In the genomic region with DNA sequence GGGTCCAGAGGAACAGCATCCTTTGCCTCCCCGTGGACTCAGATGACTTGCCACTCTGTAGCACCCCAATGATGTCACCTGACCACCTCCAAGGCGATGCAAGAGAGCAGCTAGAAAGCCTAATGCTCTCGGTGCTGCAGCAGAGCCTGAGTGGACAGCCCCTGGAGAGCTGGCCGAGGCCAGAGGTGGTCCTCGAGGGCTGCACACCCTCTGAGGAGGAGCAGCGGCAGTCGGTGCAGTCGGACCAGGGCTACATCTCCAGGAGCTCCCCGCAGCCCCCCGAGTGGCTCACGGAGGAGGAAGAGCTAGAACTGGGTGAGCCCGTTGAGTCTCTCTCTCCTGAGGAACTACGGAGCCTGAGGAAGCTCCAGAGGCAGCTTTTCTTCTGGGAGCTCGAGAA, we compare ENCODE assay signal across 20 mouse cellular contexts. TPM values are rescaled to one million over a fixed set of nuclear protein-coding genes. Genes with fewer than 3 reads are reported as not detected.
"Had no signal": no experiment of that assay in that cellular context is flagged by ENCODE, and none has a peak within 500 bp of the region (broad histone marks: within the 10 kb centered on the region; RNA-seq: fewer than 3 reads in every experiment).

No protein-coding gene starts in this region.

- ATAC-seq: hindbrain, postnatal 0 days; intestine, embryonic 16.5 days; liver, embryonic 12.5 days had no signal

- H3K9me3 ChIP-seq: hindbrain, embryonic 13.5 days; hindbrain, embryonic 15.5 days; kidney, embryonic 15.5 days; limb, embryonic 13.5 days; limb, embryonic 15.5 days; liver, embryonic 12.5 days had no signal

- H3K27me3 ChIP-seq: hindbrain, embryonic 13.5 days; hindbrain, embryonic 15.5 days; kidney, embryonic 15.5 days; limb, embryonic 13.5 days had no signal

- H3K27ac ChIP-seq: gastrocnemius, adult 2 months; heart, adult 2 months; hindbrain, embryonic 13.5 days; hindbrain, embryonic 15.5 days; hindbrain, postnatal 0 days; kidney, embryonic 15.5 days; kidney, postnatal 0 days; limb, embryonic 13.5 days; limb, embryonic 15.5 days; liver, embryonic 12.5 days; liver, embryonic 14.5 days had no signal

- H3K36me3 ChIP-seq: hindbrain, embryonic 15.5 days had no signal

- H3K9ac ChIP-seq: hindbrain, embryonic 13.5 days; hindbrain, embryonic 15.5 days; kidney, embryonic 15.5 days; limb, embryonic 13.5 days; limb, embryonic 15.5 days; liver, embryonic 12.5 days; liver, embryonic 14.5 days had no signal

- H3K4me1 ChIP-seq: hindbrain, embryonic 15.5 days; limb, embryonic 15.5 days had no signal

- H3K4me3 ChIP-seq: gastrocnemius, adult 2 months; heart, adult 2 months; hindbrain, embryonic 13.5 days; hindbrain, embryonic 15.5 days; kidney, embryonic 15.5 days; limb, embryonic 13.5 days; limb, embryonic 15.5 days; liver, embryonic 12.5 days had no signal

- DNase-seq: gastrocnemius, postnatal 10 days; heart, adult 2 months; kidney, adult 11 months; kidney, adult 9 months; layer of hippocampus, adult 9-11 months; layer of hippocampus, postnatal 36 days; left cerebral cortex, postnatal 4 days had no signal

- H3K4me2 ChIP-seq: heart, embryonic 11.5 days; hindbrain, embryonic 13.5 days; hindbrain, embryonic 15.5 days; kidney, embryonic 15.5 days; limb, embryonic 13.5 days; limb, embryonic 15.5 days; liver, embryonic 12.5 days had no signal

RNA-seq across cellular contexts. Expression of a gene that starts 11.6 kb away (rescaled TPM):
- polyA plus RNA-seq: heart, adult 2 months; limb, embryonic 15.5 days; liver, adult 2 months had no signal
